Mouse (Mus musculus) midbrain, postnatal 0 days (tissue): ENCODE measurements around the gene Gm6993. TPM values are rescaled to one million over a fixed set of nuclear protein-coding genes. Genes with fewer than 3 reads are reported as not detected.

Experiments used
- ATAC-seq: fragments of 200-750 bp; cut with Nextera tagmentation; 2 replicates; pipeline ENCODE4 v1.8.0; 2017; ENCODE audit warnings: moderate number of reproducible peaks, mild to moderate bottlenecking, moderate TSS enrichment, moderate library complexity; ENCODE audit not compliant: low FRiP score
- DNase-seq: peaks from one replicate; pipeline ENCODE4 v3.0.0-alpha.2; 2015; ENCODE audit warnings: low spot score
- H3K27ac ChIP-seq: fragments of 300-500 bp; sonication (generic); 2 replicates; pipeline ENCODE4 v1.5.1; 2014; ENCODE audit warnings: low read depth, mild to moderate bottlenecking, low read length, mixed read lengths
- H3K27me3 ChIP-seq: fragments of 300-500 bp; sonication (generic); 2 replicates; pipeline ENCODE4 v1.6.1; 2014; ENCODE audit warnings: low read length, control low read depth, mixed read lengths; ENCODE audit not compliant: insufficient read depth
- H3K36me3 ChIP-seq: fragments of 300-500 bp; sonication (generic); 2 replicates; pipeline ENCODE4 v1.6.1; 2014; ENCODE audit warnings: low read length, control low read depth, mixed read lengths; ENCODE audit not compliant: insufficient read depth
- H3K4me1 ChIP-seq: fragments of 300-500 bp; sonication (generic); 2 replicates; pipeline ENCODE4 v1.6.1; 2014; ENCODE audit warnings: mild to moderate bottlenecking, control low read depth, antibody characterized with exemption, low read length, mixed read lengths; ENCODE audit not compliant: insufficient read depth
- H3K4me2 ChIP-seq: fragments of 300-500 bp; sonication (generic); 2 replicates; pipeline ENCODE4 v1.6.1; 2014; ENCODE audit warnings: low read depth, mild to moderate bottlenecking, low read length, mixed read lengths; ENCODE audit not compliant: poor library complexity, severe bottlenecking
- H3K4me3 ChIP-seq: fragments of 300-500 bp; sonication (generic); 2 replicates; pipeline ENCODE4 v1.5.1; 2014; ENCODE audit warnings: low read depth, mild to moderate bottlenecking, low read length, moderate library complexity
- H3K9ac ChIP-seq: fragments of 300-500 bp; sonication (generic); replicated peaks from 2 replicates; pipeline ENCODE4 v1.6.1; 2014; ENCODE audit warnings: mild to moderate bottlenecking, low read length, moderate library complexity, mixed read lengths; ENCODE audit not compliant: poor library complexity, severe bottlenecking
- H3K9me3 ChIP-seq: fragments of 300-500 bp; sonication (generic); 2 replicates; pipeline ENCODE4 v1.6.1; 2016; ENCODE audit warnings: low read length, control low read depth
- CTCF ChIP-seq: IDR thresholded peaks from 2 replicates; pipeline ENCODE4 v1.5.1; 2016; ENCODE audit warnings: antibody characterized with exemption, mild to moderate bottlenecking
- WGBS: fragments of 180-500 bp; shearing (Covaris S2); extraction: QIAGEN DNeasy Blood & Tissue Kit; methylation state at CpG from one replicate; pipeline ENCODE4 v1.1.7; 2014; 5-methylcytosine and 5-hydroxymethylcytosine counted together
- polyA plus RNA-seq: library from polyadenylated mRNA; unstranded; fragments of >200 nt; fragmentation: Nextera tagmentation; extraction: Ambion mirVana; gene quantifications from 2 replicates; pipeline ENCODE4 v1.2.1, GENCODE M21; 2015
- total RNA-seq: library from RNA; depleted of rRNA; stranded (reverse); fragments of >200 nt; gene quantifications from 2 replicates; pipeline ENCODE4 v1.2.3, GENCODE M21; 2014; rRNA removed

The Gm6993 gene
- total and polyA plus RNA-seq, 2 experiments from 2014 or later: not detected

DNA sequence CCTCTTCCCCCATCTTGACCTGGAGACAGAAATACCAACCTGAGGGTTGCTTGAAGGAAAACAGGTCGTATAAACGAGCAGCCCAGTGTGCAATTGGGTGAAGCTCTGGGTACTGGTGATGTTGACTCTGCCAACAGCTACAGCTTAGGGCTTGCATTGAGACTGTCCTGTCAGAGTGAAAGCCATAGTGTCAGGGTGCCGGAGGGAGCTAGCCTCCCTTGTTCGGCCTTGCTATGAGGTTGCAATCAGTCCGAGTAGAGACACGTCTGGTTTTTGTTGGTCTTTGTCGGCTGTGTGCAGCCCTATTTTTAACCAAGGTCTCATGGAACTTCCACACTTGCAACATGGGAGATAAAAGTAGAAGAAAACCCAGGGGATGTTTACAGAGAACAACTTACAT is 39.7 kb downstream of the Gm6993 start:
- TF ChIP-seq CTCF: no peak
- DNase-seq: no peak
- no peaks in the 10 kb centered on the region for H3K9me3 ChIP-seq
- H3K4me2 ChIP-seq: no peak overlapping the region
- no peak for ATAC-seq
- H3K27me3 ChIP-seq: no peaks in the 10 kb centered on the region
- no peak overlapping the region for H3K9ac ChIP-seq
- no peaks in the 10 kb centered on the region for H3K4me1 ChIP-seq
- H3K4me3 ChIP-seq: no peak overlapping the region
- 88% methylated on average over 7 of the region's 7 CpGs for WGBS
- H3K27ac ChIP-seq: no peak overlapping the region
- H3K36me3 ChIP-seq: no peaks in the 10 kb centered on the region

DNA sequence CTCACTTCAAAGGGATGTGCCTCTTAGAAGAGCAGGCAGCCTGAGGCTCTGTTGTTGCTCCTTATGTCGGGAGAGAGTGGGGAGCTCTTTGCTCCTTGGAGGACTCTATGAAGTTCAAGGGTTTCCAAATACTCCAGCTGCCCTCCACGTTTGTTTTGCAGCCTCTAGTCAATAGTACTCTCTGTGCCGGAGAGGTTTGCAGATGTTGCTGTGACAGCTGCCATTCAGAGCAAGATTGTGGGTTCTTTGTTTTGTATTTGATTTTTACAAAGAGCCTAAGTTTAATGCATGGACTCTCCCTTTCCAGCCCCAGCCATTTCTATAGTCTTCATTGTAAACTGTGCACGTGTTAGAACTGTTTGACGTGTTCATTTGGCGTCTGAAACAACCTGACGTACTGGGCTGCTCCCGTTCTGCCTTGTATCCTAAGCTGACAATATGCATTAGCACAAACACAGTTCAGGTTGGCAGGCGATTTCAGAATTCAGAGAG is 40.6 kb downstream of the Gm6993 start:
- no peak for TF ChIP-seq CTCF
- H3K9me3 ChIP-seq: no peaks in the 10 kb centered on the region
- no peaks in the 10 kb centered on the region for H3K36me3 ChIP-seq
- H3K9ac ChIP-seq: no peak overlapping the region
- no peak overlapping the region for H3K27ac ChIP-seq
- H3K27me3 ChIP-seq: no peaks in the 10 kb centered on the region
- no peaks in the 10 kb centered on the region for H3K4me1 ChIP-seq
- no peak for ATAC-seq
- no peak overlapping the region for H3K4me2 ChIP-seq
- 24% methylated on average over 9 of the region's 9 CpGs for WGBS
- no peak for DNase-seq
- no peak overlapping the region for H3K4me3 ChIP-seq

DNA sequence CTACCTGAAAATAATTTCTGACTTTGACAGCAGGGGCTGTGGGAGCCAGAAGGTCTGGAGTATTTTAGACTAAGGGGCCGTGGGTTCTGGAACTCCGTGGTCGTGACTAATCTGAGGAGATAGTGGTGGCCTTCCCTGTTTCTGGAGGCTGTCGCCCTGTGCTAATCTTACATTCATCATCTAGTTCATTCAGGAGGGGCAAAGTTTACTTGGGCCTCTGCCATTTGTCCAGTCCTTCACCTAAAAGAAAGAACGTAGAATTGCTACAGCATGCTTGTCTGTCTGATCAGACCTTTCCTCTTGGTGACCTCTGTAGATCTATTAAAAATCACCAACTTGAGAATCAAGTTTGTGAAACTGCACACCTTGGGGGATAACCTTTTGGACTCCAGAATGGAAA is 41.7 kb downstream of the Gm6993 start:
- Histone ChIP-seq H3K9ac (no peak overlapping the region), H3K4me1 (no peaks in the 10 kb centered on the region), H3K9me3 (no peaks in the 10 kb centered on the region), H3K36me3 (no peaks in the 10 kb centered on the region), H3K27me3 (no peaks in the 10 kb centered on the region), H3K4me2 (no peak overlapping the region), H3K27ac (no peak overlapping the region), H3K4me3 (no peak overlapping the region)
- 89% methylated on average over 5 of the region's 5 CpGs for WGBS
- no peak for TF ChIP-seq CTCF
- ATAC-seq (no peak), DNase-seq (no peak)

GRCm38 (mm10) chr12:31283131-31283530 is 42.6 kb downstream of the Gm6993 start:
- no peak overlapping the region for H3K4me2 ChIP-seq
- H3K4me3 ChIP-seq: no peak overlapping the region
- no peak for TF ChIP-seq CTCF
- no peaks in the 10 kb centered on the region for H3K9me3 ChIP-seq
- ATAC-seq: no peak
- DNase-seq: no peak
- H3K4me1 ChIP-seq: no peaks in the 10 kb centered on the region
- H3K36me3 ChIP-seq: no peaks in the 10 kb centered on the region
- H3K9ac ChIP-seq: no peak overlapping the region
- WGBS: 93% methylated on average over 4 of the region's 4 CpGs
- H3K27ac ChIP-seq: no peak overlapping the region
- no peaks in the 10 kb centered on the region for H3K27me3 ChIP-seq

DNA sequence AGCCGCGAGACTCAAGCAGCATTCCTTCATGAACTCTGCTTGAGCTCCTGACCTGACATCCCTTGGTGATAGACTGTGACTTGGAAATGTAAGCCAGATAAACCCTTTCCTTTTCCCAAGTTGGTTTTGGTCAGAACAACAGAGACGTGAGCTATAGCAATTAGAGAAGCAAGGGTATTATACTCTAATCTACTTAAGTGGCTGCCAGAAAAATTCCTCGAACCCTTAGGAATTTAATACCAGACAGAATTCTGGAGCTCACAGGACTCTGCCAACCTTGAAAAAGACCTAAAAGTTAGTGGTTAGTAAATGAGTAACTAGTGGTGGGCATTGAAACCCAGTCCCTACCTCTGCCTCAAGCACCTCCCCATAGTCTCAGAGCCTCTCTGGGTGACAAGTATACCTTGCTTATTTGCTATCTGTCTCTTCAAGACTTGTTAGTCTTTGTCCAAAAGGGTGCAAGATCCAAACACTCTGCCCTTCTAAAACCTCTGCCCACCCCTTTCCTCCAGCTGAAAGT is 43.1 kb downstream of the Gm6993 start:
- H3K4me3 ChIP-seq: no peak overlapping the region
- H3K9ac ChIP-seq: no peak overlapping the region
- H3K36me3 ChIP-seq: no peaks in the 10 kb centered on the region
- H3K27me3 ChIP-seq: no peaks in the 10 kb centered on the region
- H3K4me2 ChIP-seq: no peak overlapping the region
- ATAC-seq (no peak), DNase-seq (no peak)
- no peaks in the 10 kb centered on the region for H3K9me3 ChIP-seq
- 71% methylated on average over 4 of the region's 4 CpGs for WGBS
- no peaks in the 10 kb centered on the region for H3K4me1 ChIP-seq
- TF ChIP-seq CTCF: no peak
- no peak overlapping the region for H3K27ac ChIP-seq

GRCm38 (mm10) chr12:31289046-31289445 is 48.5 kb downstream of the Gm6993 start:
- H3K4me1 ChIP-seq: no peaks in the 10 kb centered on the region
- H3K36me3 ChIP-seq: no peaks in the 10 kb centered on the region
- WGBS: 83% methylated on average over 10 of the region's 10 CpGs
- no peaks in the 10 kb centered on the region for H3K27me3 ChIP-seq
- no peak for TF ChIP-seq CTCF
- no peak for ATAC-seq
- no peak overlapping the region for H3K4me2 ChIP-seq
- no peaks in the 10 kb centered on the region for H3K9me3 ChIP-seq
- H3K27ac ChIP-seq: no peak overlapping the region
- DNase-seq: no peak
- H3K9ac ChIP-seq: no peak overlapping the region
- H3K4me3 ChIP-seq: no peak overlapping the region

Other genes starting within 250 kb of the Gm6993 start
- not detected in 2 replicates for gene Fam110c, start 166.9 kb upstream of the Gm6993 start, total RNA-seq
- 0.22 and 0.31 TPM in 2 replicates for gene Fam110c, start 166.9 kb upstream of the Gm6993 start, polyA plus RNA-seq
- gene Lamb1, start 24.5 kb downstream of the Gm6993 start, total RNA-seq: 19.5 and 24.6 TPM in 2 replicates
- 7.6 and 8.1 TPM in 2 replicates for gene Lamb1, start 24.5 kb downstream of the Gm6993 start, polyA plus RNA-seq
- 41.0 and 62.3 TPM in 2 replicates for gene Dld, start 110.7 kb downstream of the Gm6993 start, total RNA-seq
- gene Dld, start 110.7 kb downstream of the Gm6993 start, polyA plus RNA-seq: 113 and 122 TPM in 2 replicates
- 0.19 TPM in 1 of 2 replicates, not detected in the other for gene Slc26a3, start 150.1 kb downstream of the Gm6993 start, total RNA-seq
- gene Slc26a3, start 150.1 kb downstream of the Gm6993 start, polyA plus RNA-seq: 0.07 and 0.15 TPM in 2 replicates